Mouse (Mus musculus): ENCODE results near the gene 4930453N24Rik.

4930453N24Rik gene

GRCm38 (mm10) chr16:64721542-64721941 is 49.4 kb downstream of the 4930453N24Rik start:
- DNase-seq, result no peak

DNA sequence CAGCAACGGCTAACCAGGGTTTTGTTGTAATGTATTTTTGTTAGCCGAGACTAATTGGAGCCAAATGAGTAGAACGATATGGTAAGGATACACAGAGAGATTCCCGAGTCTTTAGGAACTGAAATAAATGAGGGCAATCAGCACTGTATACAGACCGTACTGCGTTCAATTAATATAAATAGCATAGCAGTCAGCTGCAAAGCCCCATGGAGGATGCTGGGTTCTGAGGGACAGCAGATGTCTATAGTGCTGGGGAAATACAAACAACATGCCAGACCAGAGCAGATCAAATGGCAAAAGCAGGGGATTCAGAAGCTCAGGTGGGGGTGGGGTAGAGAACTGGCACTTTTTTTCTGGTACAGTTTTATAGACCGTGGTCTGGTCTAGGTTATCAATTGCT is 51.9 kb downstream of the 4930453N24Rik start:
- no peak for DNase-seq

DNA sequence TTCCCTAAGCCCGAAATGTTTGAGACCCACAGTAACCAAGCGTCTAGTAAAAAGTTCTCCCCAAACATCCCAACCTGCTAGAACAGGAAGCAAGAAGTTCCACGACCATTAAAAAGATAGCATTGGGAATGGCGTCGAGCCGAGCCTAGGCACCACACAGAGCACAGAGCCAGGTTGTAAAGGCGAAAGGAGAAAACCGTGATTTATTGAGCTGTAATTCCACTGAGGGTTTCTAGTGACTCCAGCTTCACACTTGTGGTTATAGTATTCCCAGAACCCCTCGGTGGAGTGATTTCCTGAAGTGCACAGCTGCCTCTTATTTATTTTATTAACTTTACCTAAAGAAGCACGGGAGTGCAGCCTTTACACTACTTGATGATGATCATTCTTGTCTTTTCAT is 53.1 kb downstream of the 4930453N24Rik start:
- DNase-seq, result no peak

GRCm38 (mm10) chr16:64711816-64712215 is 59.1 kb downstream of the 4930453N24Rik start:
- DNase-seq, result no peak
